Mouse (Mus musculus): ENCODE measurements around the gene Syn3.

Gene Syn3

GRCm38 (mm10) chr10:86339649-86340379 is 158.9 kb downstream of the Syn3 start:
- no peak for DNase-seq (ENCODE audit: extremely low spot score, low spot score)

DNA sequence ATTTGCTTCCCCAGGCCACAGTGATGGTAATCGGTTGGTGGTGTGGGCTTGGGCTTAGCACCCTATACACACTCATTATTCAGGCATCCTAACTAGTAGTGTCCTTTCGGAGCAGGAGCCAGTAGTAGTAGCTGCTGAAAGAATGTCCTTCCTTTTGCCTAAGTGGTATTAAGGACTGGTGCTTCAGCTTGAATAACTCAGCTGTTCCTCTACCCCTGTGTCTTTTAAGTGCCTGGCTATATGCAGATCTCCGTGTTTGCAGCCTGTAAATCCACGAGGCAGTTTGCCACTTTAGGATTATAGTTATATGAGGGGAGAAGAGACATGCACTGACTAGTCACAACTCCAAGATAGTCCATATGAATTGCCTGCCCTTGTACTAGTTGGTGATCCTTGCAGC is 159.6 kb downstream of the Syn3 start:
- DNase-seq (ENCODE audit: extremely low spot score, low spot score), result no peak

GRCm38 (mm10) chr10:86338121-86338715 is 160.5 kb downstream of the Syn3 start:
- no peak for DNase-seq (ENCODE audit: extremely low spot score, low spot score)

DNA sequence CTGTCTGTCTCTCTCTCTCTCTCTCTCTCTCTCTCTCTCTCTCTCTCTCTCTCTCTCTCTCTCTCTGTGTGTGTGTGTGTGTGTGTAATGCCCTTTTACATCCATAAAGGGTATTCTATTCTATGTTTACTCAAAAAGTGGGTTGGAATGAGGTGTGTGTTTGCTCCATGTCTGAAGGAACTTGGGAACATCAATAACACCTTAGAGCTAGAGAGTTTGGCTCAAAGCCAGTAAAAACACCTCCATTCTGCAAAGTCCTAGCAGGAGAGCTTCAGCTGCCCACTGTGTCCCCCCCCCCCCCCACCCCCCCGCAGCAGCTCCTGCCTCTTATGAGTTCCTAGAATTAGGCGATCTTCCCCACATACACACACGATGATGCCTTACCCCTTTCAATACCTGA is 161.5 kb downstream of the Syn3 start:
- DNase-seq (ENCODE audit: extremely low spot score, low spot score), result no peak

GRCm38 (mm10) chr10:86336506-86336905 is 162.2 kb downstream of the Syn3 start:
- DNase-seq (ENCODE audit: extremely low spot score, low spot score), result no peak

DNA sequence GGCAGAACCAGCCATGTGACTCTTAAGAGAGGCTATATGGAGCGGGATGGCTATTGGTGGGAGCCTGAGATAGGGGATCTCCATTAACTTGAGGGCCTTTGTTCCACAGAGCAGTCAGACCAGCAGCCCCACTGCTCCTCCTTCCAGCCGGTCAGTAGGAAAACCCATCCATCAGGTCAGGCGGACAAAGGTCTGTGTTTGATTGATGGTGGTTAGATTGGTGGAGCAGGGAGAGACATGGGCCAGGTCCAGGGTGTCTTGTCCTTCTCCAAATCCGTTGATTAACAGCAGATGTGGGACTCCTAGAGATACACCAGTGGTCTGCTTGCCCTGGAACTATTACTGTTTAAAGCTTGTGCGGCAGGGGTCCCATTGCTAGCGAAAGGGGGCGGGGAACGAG is 164.1 kb downstream of the Syn3 start:
- peak; percentile 61 for DNase-seq (ENCODE audit: extremely low spot score, low spot score)

DNA sequence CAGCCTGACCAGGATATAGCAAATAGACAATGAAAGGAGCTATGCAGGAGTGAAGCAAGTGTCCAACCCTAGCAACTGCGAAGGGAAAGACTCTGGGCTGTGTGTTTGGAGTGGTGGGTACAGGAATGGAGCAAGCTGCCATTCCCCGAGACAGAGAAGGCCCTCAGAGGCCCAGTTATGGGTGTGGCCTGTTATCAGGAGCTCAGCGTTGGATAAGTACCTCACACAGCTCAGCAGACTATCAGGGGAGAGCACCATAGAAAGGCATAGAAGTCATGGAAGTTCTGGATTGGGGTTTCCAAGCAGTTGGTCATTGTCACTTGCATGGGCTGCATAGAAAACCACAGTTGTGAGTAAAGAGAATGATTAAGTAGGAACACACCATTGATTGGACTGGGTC is 165.8 kb downstream of the Syn3 start:
- no peak for DNase-seq (ENCODE audit: extremely low spot score, low spot score)

DNA sequence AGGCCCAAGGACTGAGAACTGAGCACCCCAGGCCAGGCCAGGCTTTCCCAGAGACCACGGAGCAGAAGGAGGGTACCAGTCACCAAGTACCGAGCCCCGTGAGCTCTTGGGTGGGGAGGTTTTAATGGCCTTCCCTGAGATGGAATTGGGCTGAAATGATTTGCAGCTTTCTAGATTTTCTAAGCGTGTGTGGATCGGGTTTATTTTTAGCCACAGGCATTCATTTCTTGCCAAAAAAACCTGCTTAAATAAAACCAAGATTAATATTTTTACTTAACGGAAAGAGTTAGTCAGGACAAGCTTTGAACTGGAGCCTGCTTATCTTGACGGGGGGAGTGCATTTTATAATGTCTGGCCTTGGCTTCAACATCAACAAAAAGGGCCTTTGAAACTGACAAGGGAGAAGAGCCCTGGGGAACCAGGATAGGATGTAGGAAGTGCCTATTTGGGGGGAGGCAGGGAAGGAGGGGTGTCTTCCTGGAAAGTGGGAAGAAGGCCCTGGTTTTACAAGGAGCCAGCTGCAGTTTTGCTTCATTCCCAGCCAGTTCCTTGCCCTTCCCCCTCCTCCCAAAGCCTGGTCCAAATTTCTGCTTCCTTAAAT is 166.9 kb downstream of the Syn3 start:
- no peak for DNase-seq (ENCODE audit: extremely low spot score, low spot score)

GRCm38 (mm10) chr10:86330993-86331680 is 167.6 kb downstream of the Syn3 start:
- no peak for DNase-seq (ENCODE audit: extremely low spot score, low spot score)

DNA sequence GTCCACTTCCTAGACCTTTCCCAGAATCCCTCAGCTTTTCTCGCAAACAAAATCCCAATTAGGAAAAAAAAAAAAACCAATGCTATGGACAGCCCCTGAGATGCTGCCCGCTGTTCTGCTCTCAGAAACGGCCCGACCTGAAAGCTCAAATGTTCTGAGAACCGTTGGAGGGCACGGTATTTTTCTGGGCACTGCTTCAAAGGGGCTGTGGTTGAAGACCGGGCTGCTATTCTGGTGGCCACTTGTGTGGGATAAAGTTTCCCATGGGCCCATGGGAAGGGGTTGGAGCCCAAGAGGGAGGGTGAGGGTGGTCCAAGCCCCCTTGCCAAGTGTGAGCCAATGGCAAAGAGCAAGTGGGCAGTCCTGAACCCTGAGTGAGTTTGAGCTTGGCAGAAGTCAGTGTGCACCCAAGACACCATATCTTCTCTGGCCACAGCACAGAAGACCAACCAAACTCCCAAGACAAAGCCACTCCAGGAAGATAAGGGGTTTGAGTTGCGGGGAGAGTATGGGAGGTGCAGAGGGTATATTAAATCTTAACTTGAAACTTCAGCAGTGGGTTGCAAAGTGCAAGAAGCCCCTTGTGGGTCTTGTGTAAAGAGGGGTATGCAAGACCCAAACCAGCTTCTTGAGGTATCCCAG is 169.3 kb downstream of the Syn3 start:
- DNase-seq (ENCODE audit: extremely low spot score, low spot score), result no peak

GRCm38 (mm10) chr10:86328691-86329090 is 170.0 kb downstream of the Syn3 start:
- no peak for DNase-seq (ENCODE audit: extremely low spot score, low spot score)

DNA sequence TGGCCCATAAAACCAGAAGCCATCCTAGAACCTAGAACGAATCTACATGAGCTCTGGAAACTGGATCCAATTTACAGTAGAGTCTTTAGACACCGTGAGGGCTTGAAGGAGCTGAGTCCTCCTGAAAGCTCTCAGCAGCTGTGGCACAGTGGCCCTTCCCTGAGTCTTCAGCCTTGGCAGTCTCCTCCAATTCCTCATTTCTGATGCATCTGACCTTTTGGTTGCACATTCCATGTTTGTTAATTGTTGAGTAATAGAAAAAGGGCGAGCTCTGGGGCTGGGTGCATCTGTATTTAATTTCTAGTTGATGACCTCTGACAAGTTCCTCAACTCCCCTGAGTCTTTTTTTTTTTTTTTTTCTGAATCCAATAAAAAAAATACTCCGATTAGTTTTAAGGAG is 170.6 kb downstream of the Syn3 start:
- DNase-seq (ENCODE audit: extremely low spot score, low spot score), result no peak

GRCm38 (mm10) chr10:86325272-86325671 is 173.4 kb downstream of the Syn3 start:
- no peak for DNase-seq (ENCODE audit: extremely low spot score, low spot score)

GRCm38 (mm10) chr10:86323275-86323994 is 175.3 kb downstream of the Syn3 start:
- DNase-seq (ENCODE audit: extremely low spot score, low spot score), result no peak

- DNase-seq (ENCODE audit: extremely low spot score, low spot score), result peak; percentile 20
These were observed 176.7 kb downstream of the Syn3 start for GRCm38 (mm10) chr10:86322006-86322405.

DNA sequence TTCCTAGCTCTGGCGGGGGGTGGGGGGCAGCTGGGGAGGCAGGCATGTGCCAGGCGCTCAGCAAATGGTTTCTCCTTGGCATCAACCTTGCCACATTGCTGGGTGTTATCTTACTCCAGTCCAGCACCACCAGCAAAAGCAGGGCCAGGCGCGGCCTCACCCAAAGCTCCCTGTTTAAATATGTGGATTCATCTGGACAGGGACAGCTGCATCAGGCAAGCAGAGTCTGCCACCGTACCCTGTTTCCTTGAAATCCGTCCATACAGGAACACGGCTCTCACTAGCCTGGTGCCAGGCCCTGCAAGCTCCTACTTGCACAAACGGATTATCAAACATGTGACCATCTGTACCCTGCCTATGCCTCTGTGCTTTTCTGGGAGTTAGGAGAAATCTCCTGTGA is 177.5 kb downstream of the Syn3 start:
- DNase-seq (ENCODE audit: extremely low spot score, low spot score), result no peak

GRCm38 (mm10) chr10:86320204-86320603 is 178.5 kb downstream of the Syn3 start:
- no peak for DNase-seq (ENCODE audit: extremely low spot score, low spot score)

- no peak for DNase-seq (ENCODE audit: extremely low spot score, low spot score)
These were observed 179.2 kb downstream of the Syn3 start for GRCm38 (mm10) chr10:86319526-86319925.

DNA sequence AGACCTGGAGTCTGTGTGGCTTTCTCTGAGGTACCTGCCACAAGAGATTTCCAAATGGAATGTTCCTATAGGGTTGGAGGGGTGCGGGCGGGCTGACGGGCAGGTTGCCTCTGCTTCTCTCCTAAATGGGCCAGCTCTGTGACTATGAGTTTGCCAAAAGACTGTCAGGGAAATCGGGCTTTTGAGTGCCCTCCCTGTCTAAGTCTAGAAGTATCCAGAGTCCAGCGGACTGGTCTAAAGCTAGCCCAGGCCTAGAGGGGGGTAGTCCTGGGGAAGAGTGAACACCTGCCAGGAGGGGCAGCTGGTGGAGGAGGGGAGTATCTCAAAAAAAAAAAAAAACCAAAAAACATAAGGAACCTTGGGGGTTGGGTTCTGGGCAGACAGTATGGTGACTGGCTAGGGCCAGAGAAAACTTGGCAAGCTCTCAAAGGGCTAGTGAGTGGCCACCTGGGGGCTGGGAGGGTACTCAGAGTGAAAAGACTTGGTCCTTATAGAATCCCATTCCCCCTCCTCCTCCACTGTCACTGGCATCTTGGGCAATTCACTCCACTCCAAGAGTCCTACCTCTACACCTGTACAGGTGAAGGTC is 180.1 kb downstream of the Syn3 start:
- DNase-seq (ENCODE audit: extremely low spot score, low spot score), result no peak

- DNase-seq (ENCODE audit: extremely low spot score, low spot score), result no peak
These were observed 181.1 kb downstream of the Syn3 start for GRCm38 (mm10) chr10:86317633-86318032.

GRCm38 (mm10) chr10:86315513-86315912 is 183.2 kb downstream of the Syn3 start:
- no peak for DNase-seq (ENCODE audit: extremely low spot score, low spot score)

Data from neural tube, embryonic 10.5 days (tissue).